Mouse (Mus musculus) neural tube, embryonic 12.5 days (tissue): Measurements from ENCODE around the gene Mtch2. TPM values are rescaled to one million over a fixed set of nuclear protein-coding genes. Genes with fewer than 3 reads are reported as not detected.

Source experiments
- ATAC-seq: fragments of 200-750 bp; cut with Nextera tagmentation; 2 replicates; pipeline ENCODE4 v1.8.0; 2017; ENCODE audit warnings: low read depth, mild to moderate bottlenecking, moderate TSS enrichment, moderate library complexity; ENCODE audit not compliant: low FRiP score
- H3K27ac ChIP-seq: fragments of 300-500 bp; sonication (generic); 2 replicates; pipeline ENCODE4 v1.5.1; 2016
- H3K27me3 ChIP-seq: fragments of 300-500 bp; sonication (generic); replicated peaks from 2 replicates; pipeline ENCODE4 v1.6.1; 2016; ENCODE audit warnings: mild to moderate bottlenecking
- H3K36me3 ChIP-seq: fragments of 300-500 bp; sonication (generic); 2 replicates; pipeline ENCODE4 v1.6.1; 2016; ENCODE audit warnings: mild to moderate bottlenecking
- H3K4me1 ChIP-seq: fragments of 300-500 bp; sonication (generic); 2 replicates; pipeline ENCODE4 v1.6.1; 2016
- H3K4me2 ChIP-seq: fragments of 300-500 bp; sonication (generic); replicated peaks from 2 replicates; pipeline ENCODE4 v1.6.1; 2016; ENCODE audit warnings: mild to moderate bottlenecking
- H3K4me3 ChIP-seq: fragments of 300-500 bp; sonication (generic); 2 replicates; pipeline ENCODE4 v1.5.1; 2016
- H3K9ac ChIP-seq: fragments of 300-500 bp; sonication (generic); 2 replicates; pipeline ENCODE4 v1.6.1; 2016; ENCODE audit warnings: mild to moderate bottlenecking
- H3K9me3 ChIP-seq: fragments of 300-500 bp; sonication (generic); 2 replicates; pipeline ENCODE4 v1.6.1; 2016; ENCODE audit warnings: mild to moderate bottlenecking
- WGBS: fragments of 180-500 bp; shearing (Covaris S2); methylation state at CpG from one replicate; pipeline ENCODE4 v1.1.7; 2016; 5-methylcytosine and 5-hydroxymethylcytosine counted together
- polyA plus RNA-seq: library from polyadenylated mRNA; unstranded; fragments of >200 nt; fragmentation: Nextera tagmentation; extraction: Ambion mirVana; gene quantifications from 2 replicates; pipeline ENCODE4 v1.2.1, GENCODE M21; 2016

Gene Mtch2
- polyA plus RNA-seq, 1 experiment from 2014 or later = 216 TPM

GRCm38 (mm10) chr2:90833502-90833901 is 13.5 kb upstream of the Mtch2 start:
- Histone ChIP-seq H3K27ac (no peak overlapping the region), H3K9me3 (no peaks in the 10 kb centered on the region), H3K4me2 (no peak overlapping the region), H3K9ac (no peak overlapping the region), H3K27me3 (no peaks in the 10 kb centered on the region), H3K4me3 (no peak overlapping the region), H3K4me1 (no peaks in the 10 kb centered on the region), H3K36me3 (no peaks in the 10 kb centered on the region)
- ATAC-seq = no peak
- WGBS = 81% methylated on average over 5 of the region's 5 CpGs

GRCm38 (mm10) chr2:90838621-90839020 is 8.3 kb upstream of the Mtch2 start:
- H3K27ac ChIP-seq = no peak overlapping the region
- no peak overlapping the region for H3K9ac ChIP-seq
- H3K36me3 ChIP-seq = no peaks in the 10 kb centered on the region
- H3K4me2 ChIP-seq = no peak overlapping the region
- no peaks in the 10 kb centered on the region for H3K27me3 ChIP-seq
- H3K9me3 ChIP-seq = no peaks in the 10 kb centered on the region
- ATAC-seq = no peak
- no peak overlapping the region for H3K4me3 ChIP-seq
- WGBS = 82% methylated on average over 2 of the region's 2 CpGs
- H3K4me1 ChIP-seq = no peaks in the 10 kb centered on the region

GRCm38 (mm10) chr2:90843666-90844065 is 3.3 kb upstream of the Mtch2 start:
- H3K27me3 ChIP-seq = no peaks in the 10 kb centered on the region
- no peaks in the 10 kb centered on the region for H3K36me3 ChIP-seq
- peaks cover 9% of the 10 kb centered on the region for H3K4me1 ChIP-seq
- no peak overlapping the region for H3K4me2 ChIP-seq
- no peak overlapping the region for H3K27ac ChIP-seq
- no peak overlapping the region for H3K9ac ChIP-seq
- H3K9me3 ChIP-seq = no peaks in the 10 kb centered on the region
- no peak overlapping the region for H3K4me3 ChIP-seq
- 68% methylated on average over 1 of the region's 1 CpGs for WGBS
- ATAC-seq = no peak

- Histone ChIP-seq H3K27ac (no peak overlapping the region), H3K4me1 (peaks cover 12% of the 10 kb centered on the region), H3K9ac (no peak overlapping the region), H3K4me3 (no peak overlapping the region), H3K9me3 (no peaks in the 10 kb centered on the region), H3K27me3 (no peaks in the 10 kb centered on the region), H3K36me3 (no peaks in the 10 kb centered on the region), H3K4me2 (no peak overlapping the region)
- 78% methylated on average over 5 of the region's 5 CpGs for WGBS
- no peak for ATAC-seq
Measured at GRCm38 (mm10) chr2:90844262-90844661, 2.7 kb upstream of the Mtch2 start.

GRCm38 (mm10) chr2:90845234-90845633 is 1.7 kb upstream of the Mtch2 start:
- Histone ChIP-seq H3K4me2 (no peak overlapping the region), H3K4me1 (peaks cover 14% of the 10 kb centered on the region), H3K4me3 (no peak overlapping the region), H3K9ac (no peak overlapping the region), H3K36me3 (peaks cover 2% of the 10 kb centered on the region), H3K27me3 (no peaks in the 10 kb centered on the region), H3K9me3 (no peaks in the 10 kb centered on the region), H3K27ac (no peak overlapping the region)
- no peak for ATAC-seq
- WGBS = 82% methylated on average over 5 of the region's 5 CpGs

GRCm38 (mm10) chr2:90846171-90846570 is 784 bp upstream of the Mtch2 start:
- Histone ChIP-seq H3K9me3 (no peaks in the 10 kb centered on the region), H3K27ac (no peak overlapping the region), H3K9ac (no peak overlapping the region), H3K36me3 (peaks cover 12% of the 10 kb centered on the region), H3K4me3 (no peak overlapping the region), H3K4me2 (peak overlapping the region; percentile 62), H3K4me1 (peaks cover 14% of the 10 kb centered on the region), H3K27me3 (no peaks in the 10 kb centered on the region)
- 43% methylated on average over 6 of the region's 6 CpGs for WGBS
- no peak for ATAC-seq

GRCm38 (mm10) chr2:90846597-90846954 is 379 bp upstream of the Mtch2 start:
- H3K4me1 ChIP-seq = peaks cover 14% of the 10 kb centered on the region
- H3K9ac ChIP-seq = peak overlapping the region; percentile 90
- no peak overlapping the region for H3K27ac ChIP-seq
- H3K4me2 ChIP-seq = peak overlapping the region; percentile 62
- peak overlapping the region; percentile 85 for H3K4me3 ChIP-seq
- no peak; the same call in none of the 2 replicates for ATAC-seq
- H3K36me3 ChIP-seq = peaks cover 16% of the 10 kb centered on the region
- no peaks in the 10 kb centered on the region for H3K27me3 ChIP-seq
- 3% methylated on average over 8 of the region's 8 CpGs for WGBS
- H3K9me3 ChIP-seq = no peaks in the 10 kb centered on the region

GRCm38 (mm10) chr2:90847681-90848050 is 711 bp downstream of the Mtch2 start:
- H3K9ac ChIP-seq = peak overlapping the region; percentile 90
- H3K4me1 ChIP-seq = peaks cover 14% of the 10 kb centered on the region
- peak overlapping the region; percentile 85 for H3K4me3 ChIP-seq
- WGBS = under 1% methylated on average over 13 of the region's 13 CpGs
- peak overlapping the region; percentile 74 for H3K27ac ChIP-seq
- H3K9me3 ChIP-seq = no peaks in the 10 kb centered on the region
- no peak for ATAC-seq
- H3K4me2 ChIP-seq = peak overlapping the region; percentile 62
- H3K27me3 ChIP-seq = no peaks in the 10 kb centered on the region
- H3K36me3 ChIP-seq = peaks cover 25% of the 10 kb centered on the region

GRCm38 (mm10) chr2:90848331-90848730 is 1.4 kb downstream of the Mtch2 start:
- Histone ChIP-seq H3K9me3 (no peaks in the 10 kb centered on the region), H3K4me1 (peaks cover 14% of the 10 kb centered on the region), H3K9ac (peak overlapping the region; percentile 90; the same call in 1 of the 2 replicates), H3K4me2 (peak overlapping the region; percentile 62), H3K4me3 (peak overlapping the region; percentile 85; the same call in 1 of the 2 replicates), H3K36me3 (peaks cover 32% of the 10 kb centered on the region), H3K27me3 (no peaks in the 10 kb centered on the region), H3K27ac (no peak overlapping the region)
- ATAC-seq = no peak
- WGBS = 92% methylated on average over 5 of the region's 5 CpGs

- Histone ChIP-seq H3K4me1 (peaks cover 14% of the 10 kb centered on the region), H3K36me3 (peaks cover 48% of the 10 kb centered on the region), H3K9me3 (no peaks in the 10 kb centered on the region), H3K4me2 (no peak overlapping the region), H3K27me3 (no peaks in the 10 kb centered on the region), H3K9ac (no peak overlapping the region), H3K4me3 (no peak overlapping the region), H3K27ac (no peak overlapping the region)
- no peak for ATAC-seq
- 97% methylated on average over 1 of the region's 1 CpGs for WGBS
Measured at GRCm38 (mm10) chr2:90850401-90850800, 3.4 kb downstream of the Mtch2 start.

GRCm38 (mm10) chr2:90861486-90861885 is 14.5 kb downstream of the Mtch2 start:
- WGBS = 96% methylated on average over 2 of the region's 2 CpGs
- H3K9ac ChIP-seq = no peak overlapping the region
- no peaks in the 10 kb centered on the region for H3K27me3 ChIP-seq
- H3K4me1 ChIP-seq = no peaks in the 10 kb centered on the region
- peaks cover 67% of the 10 kb centered on the region for H3K36me3 ChIP-seq
- H3K27ac ChIP-seq = no peak overlapping the region
- no peak overlapping the region for H3K4me3 ChIP-seq
- H3K9me3 ChIP-seq = no peaks in the 10 kb centered on the region
- no peak for ATAC-seq
- no peak overlapping the region for H3K4me2 ChIP-seq

- Histone ChIP-seq H3K36me3 (peaks cover 71% of the 10 kb centered on the region), H3K9ac (no peak overlapping the region)
- ATAC-seq = peak; percentile 73; the same call in 1 of the 2 replicates
Measured at GRCm38 (mm10) chr2:90864184-90864583, 17.2 kb downstream of the Mtch2 start.

GRCm38 (mm10) chr2:90866524-90866923 is 19.6 kb downstream of the Mtch2 start:
- Histone ChIP-seq H3K27me3 (no peaks in the 10 kb centered on the region), H3K4me1 (no peaks in the 10 kb centered on the region), H3K4me2 (no peak overlapping the region), H3K27ac (no peak overlapping the region), H3K9ac (no peak overlapping the region), H3K9me3 (no peaks in the 10 kb centered on the region), H3K36me3 (peaks cover 54% of the 10 kb centered on the region), H3K4me3 (no peak overlapping the region)
- 35% methylated on average over 3 of the region's 3 CpGs for WGBS
- ATAC-seq = peak; percentile 76

More at GRCm38 (mm10) chr2:90864184-90864583, 17.2 kb downstream of the Mtch2 start:
- no peak overlapping the region for H3K27ac ChIP-seq
- H3K4me2 ChIP-seq = no peak overlapping the region
- no peak overlapping the region for H3K4me3 ChIP-seq
- no peaks in the 10 kb centered on the region for H3K9me3 ChIP-seq
- H3K4me1 ChIP-seq = no peaks in the 10 kb centered on the region
- no peaks in the 10 kb centered on the region for H3K27me3 ChIP-seq
